Mouse (Mus musculus): ENCODE results near the gene Myo18a. TPM values are rescaled to one million over a fixed set of nuclear protein-coding genes. Genes with fewer than 3 reads are reported as not detected.
A peak's percentile ranks its signal among the peaks of the same experiment; 100 is the strongest.

Gene Myo18a
- polyA plus RNA-seq, 1 experiment from 2014 or later = 30.0 TPM

- H3K9me3 ChIP-seq (replicated peaks; ENCODE audit: control insufficient read depth, low read length) = no peaks in the 10 kb centered on the region
- peak overlapping the region; percentile 17; the same call in 1 of the 2 replicates for H3K9ac ChIP-seq (ENCODE audit: low read length)
- 58% methylated on average over 4 of the region's 4 CpGs for WGBS
- H3K27me3 ChIP-seq (replicated peaks; ENCODE audit: control insufficient read depth, insufficient read depth, low read length) = 0 out of 2 replicates have a peak, but pooled peaks cover 2% of the 10 kb centered on the region
- peak overlapping the region; percentile 92 for H3K4me2 ChIP-seq (ENCODE audit: low read length)
- no peak for DNase-seq (ENCODE audit: low spot score)
- no peak overlapping the region for H3K27ac ChIP-seq (ENCODE audit: low read depth, low read length)
- ATAC-seq = no peak
- H3K4me1 ChIP-seq (ENCODE audit: control insufficient read depth, insufficient read depth, low read length) = peaks cover 34% of the 10 kb centered on the region
- no peak overlapping the region for H3K4me3 ChIP-seq (ENCODE audit: low read depth, low read length)
- no peaks in the 10 kb centered on the region for H3K36me3 ChIP-seq (ENCODE audit: control insufficient read depth, insufficient read depth, low read length)
Measured at GRCm38 (mm10) chr11:77765459-77765777, 2.4 kb downstream of the Myo18a start.

GRCm38 (mm10) chr11:77766351-77767001, 3.4 kb downstream of the Myo18a start:
- ATAC-seq = no peak

DNA sequence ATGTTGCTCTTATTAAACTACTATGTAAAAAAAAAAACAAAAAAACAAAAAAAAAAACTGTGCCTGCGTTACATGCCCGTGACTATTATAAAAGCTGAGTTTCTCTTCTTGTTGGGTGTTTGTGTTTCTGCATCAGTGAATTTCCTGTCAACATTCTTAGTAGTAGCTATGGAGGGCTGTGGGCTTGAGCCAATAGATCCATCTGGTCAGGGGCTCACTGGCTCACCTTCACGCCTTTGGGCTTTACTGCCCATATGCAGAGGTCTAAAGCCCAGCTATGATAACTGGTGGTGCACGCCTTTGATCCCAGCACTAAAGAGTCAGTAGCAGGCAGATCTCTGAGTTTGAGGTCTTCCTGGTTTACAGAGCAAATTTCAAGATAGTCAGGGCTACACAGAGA, 6.5 kb downstream of the Myo18a start:
- H3K4me2 ChIP-seq (ENCODE audit: low read length) = no peak overlapping the region
- WGBS = 82% methylated on average over 4 of the region's 4 CpGs
- DNase-seq (ENCODE audit: low spot score) (no peak), ATAC-seq (no peak)
- H3K36me3 ChIP-seq (ENCODE audit: control insufficient read depth, insufficient read depth, low read length) = no peaks in the 10 kb centered on the region; the same call in 1 of the 2 replicates
- no peak overlapping the region for H3K4me3 ChIP-seq (ENCODE audit: low read depth, low read length)
- H3K9ac ChIP-seq (ENCODE audit: low read length) = no peak overlapping the region
- H3K4me1 ChIP-seq (ENCODE audit: control insufficient read depth, insufficient read depth, low read length) = peaks cover 24% of the 10 kb centered on the region
- no peaks in the 10 kb centered on the region for H3K27me3 ChIP-seq (replicated peaks; ENCODE audit: control insufficient read depth, insufficient read depth, low read length)
- no peaks in the 10 kb centered on the region for H3K9me3 ChIP-seq (replicated peaks; ENCODE audit: control insufficient read depth, low read length)
- H3K27ac ChIP-seq (ENCODE audit: low read depth, low read length) = no peak overlapping the region

More at GRCm38 (mm10) chr11:77766351-77767001, 3.4 kb downstream of the Myo18a start:
- H3K27ac ChIP-seq (ENCODE audit: low read depth, low read length) = 0 out of 2 replicates have a peak overlapping the region, but pooled peaks have one; percentile 44
- no peaks in the 10 kb centered on the region for H3K36me3 ChIP-seq (ENCODE audit: control insufficient read depth, insufficient read depth, low read length)
- H3K4me1 ChIP-seq (ENCODE audit: control insufficient read depth, insufficient read depth, low read length) = peaks cover 34% of the 10 kb centered on the region
- peak overlapping the region; percentile 27 for H3K4me3 ChIP-seq (ENCODE audit: low read depth, low read length)
- peak overlapping the region; percentile 55 for H3K4me2 ChIP-seq (ENCODE audit: low read length)
- H3K27me3 ChIP-seq (replicated peaks; ENCODE audit: control insufficient read depth, insufficient read depth, low read length) = 0 out of 2 replicates have a peak, but pooled peaks cover 2% of the 10 kb centered on the region
- peak; percentile 33 for DNase-seq (ENCODE audit: low spot score)
- no peaks in the 10 kb centered on the region for H3K9me3 ChIP-seq (replicated peaks; ENCODE audit: control insufficient read depth, low read length)
- peak overlapping the region; percentile 62 for H3K9ac ChIP-seq (ENCODE audit: low read length)
- 6% methylated on average over 34 of the region's 35 CpGs for WGBS

DNA sequence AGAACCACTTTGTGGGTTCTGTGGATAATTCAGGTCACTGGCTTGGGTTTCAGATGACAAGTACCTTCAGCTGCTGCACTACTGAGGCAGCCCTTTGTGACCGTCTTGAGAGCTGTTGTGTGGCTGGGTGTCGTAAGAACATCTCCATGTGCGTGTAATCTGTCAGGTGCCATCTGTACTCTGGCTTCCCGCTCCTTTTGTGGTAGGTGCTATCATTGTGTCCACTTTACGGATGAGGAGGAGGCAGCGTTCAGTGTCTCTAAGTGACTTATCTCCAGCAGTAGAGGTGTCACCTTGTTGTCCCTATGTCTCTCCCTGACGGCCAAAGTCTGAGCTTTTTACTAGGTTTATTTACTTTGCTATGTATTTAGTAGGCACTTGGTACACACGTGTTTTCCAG, 7.3 kb downstream of the Myo18a start:
- Histone ChIP-seq H3K4me1 (ENCODE audit: control insufficient read depth, insufficient read depth, low read length) (peaks cover 15% of the 10 kb centered on the region), H3K27me3 (replicated peaks; ENCODE audit: control insufficient read depth, insufficient read depth, low read length) (no peaks in the 10 kb centered on the region), H3K4me3 (ENCODE audit: low read depth, low read length) (no peak overlapping the region), H3K27ac (ENCODE audit: low read depth, low read length) (no peak overlapping the region), H3K9ac (ENCODE audit: low read length) (no peak overlapping the region), H3K4me2 (ENCODE audit: low read length) (no peak overlapping the region), H3K36me3 (ENCODE audit: control insufficient read depth, insufficient read depth, low read length) (no peaks in the 10 kb centered on the region; the same call in 1 of the 2 replicates), H3K9me3 (replicated peaks; ENCODE audit: control insufficient read depth, low read length) (no peaks in the 10 kb centered on the region)
- DNase-seq (ENCODE audit: low spot score) (no peak), ATAC-seq (no peak)
- WGBS = 89% methylated on average over 8 of the region's 8 CpGs

DNA sequence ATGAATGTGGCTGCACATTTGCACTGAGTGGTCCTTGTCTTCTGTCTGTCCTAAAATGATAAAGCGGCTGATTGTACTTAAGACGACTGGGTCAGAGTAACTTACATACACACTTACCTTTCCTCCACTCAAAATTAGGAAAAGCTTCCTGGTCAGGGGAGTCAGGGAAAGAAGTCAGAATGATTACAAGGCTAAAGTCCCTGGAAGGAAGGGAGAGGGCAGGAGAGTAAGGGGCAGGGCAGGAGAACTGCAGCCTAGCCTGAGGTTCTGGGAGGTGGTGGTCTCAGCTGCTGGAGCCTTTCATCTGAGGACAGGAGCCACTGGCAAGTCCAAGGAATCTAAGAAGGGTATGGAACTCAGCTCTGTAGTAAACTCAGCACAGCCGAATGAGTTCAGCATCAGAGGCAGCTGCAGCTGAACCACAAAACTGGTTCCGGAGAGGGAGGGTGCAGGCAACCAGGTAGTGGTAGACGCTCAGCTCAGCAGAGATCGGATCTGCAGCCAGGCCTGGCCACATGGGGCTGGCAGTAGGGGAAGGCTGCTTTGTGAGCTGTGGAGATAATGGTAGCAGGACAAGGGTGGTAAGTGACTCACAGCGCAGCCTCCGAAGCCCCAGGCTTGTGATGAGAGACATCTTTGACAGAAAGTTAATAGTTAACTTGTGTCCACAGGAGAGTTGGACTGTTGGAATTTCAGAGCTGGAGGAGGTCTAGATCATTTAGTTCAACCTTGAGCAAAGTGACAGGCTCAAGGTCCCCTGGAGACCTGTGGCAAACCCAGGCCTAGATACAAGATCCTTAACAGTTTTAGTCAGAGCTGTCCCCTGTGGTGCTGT, 9.1 kb downstream of the Myo18a start:
- no peak for ATAC-seq
- H3K9me3 ChIP-seq (replicated peaks; ENCODE audit: control insufficient read depth, low read length) = no peaks in the 10 kb centered on the region
- H3K27me3 ChIP-seq (replicated peaks; ENCODE audit: control insufficient read depth, insufficient read depth, low read length) = no peaks in the 10 kb centered on the region
- H3K27ac ChIP-seq (ENCODE audit: low read depth, low read length) = no peak overlapping the region
- H3K4me1 ChIP-seq (ENCODE audit: control insufficient read depth, insufficient read depth, low read length) = no peaks in the 10 kb centered on the region; the same call in 1 of the 2 replicates
- no peak for DNase-seq (ENCODE audit: low spot score)
- H3K36me3 ChIP-seq (ENCODE audit: control insufficient read depth, insufficient read depth, low read length) = no peaks in the 10 kb centered on the region; the same call in 1 of the 2 replicates
- H3K9ac ChIP-seq (ENCODE audit: low read length) = no peak overlapping the region
- H3K4me3 ChIP-seq (ENCODE audit: low read depth, low read length) = no peak overlapping the region
- 76% methylated on average over 8 of the region's 8 CpGs for WGBS
- no peak overlapping the region for H3K4me2 ChIP-seq (ENCODE audit: low read length)

DNA sequence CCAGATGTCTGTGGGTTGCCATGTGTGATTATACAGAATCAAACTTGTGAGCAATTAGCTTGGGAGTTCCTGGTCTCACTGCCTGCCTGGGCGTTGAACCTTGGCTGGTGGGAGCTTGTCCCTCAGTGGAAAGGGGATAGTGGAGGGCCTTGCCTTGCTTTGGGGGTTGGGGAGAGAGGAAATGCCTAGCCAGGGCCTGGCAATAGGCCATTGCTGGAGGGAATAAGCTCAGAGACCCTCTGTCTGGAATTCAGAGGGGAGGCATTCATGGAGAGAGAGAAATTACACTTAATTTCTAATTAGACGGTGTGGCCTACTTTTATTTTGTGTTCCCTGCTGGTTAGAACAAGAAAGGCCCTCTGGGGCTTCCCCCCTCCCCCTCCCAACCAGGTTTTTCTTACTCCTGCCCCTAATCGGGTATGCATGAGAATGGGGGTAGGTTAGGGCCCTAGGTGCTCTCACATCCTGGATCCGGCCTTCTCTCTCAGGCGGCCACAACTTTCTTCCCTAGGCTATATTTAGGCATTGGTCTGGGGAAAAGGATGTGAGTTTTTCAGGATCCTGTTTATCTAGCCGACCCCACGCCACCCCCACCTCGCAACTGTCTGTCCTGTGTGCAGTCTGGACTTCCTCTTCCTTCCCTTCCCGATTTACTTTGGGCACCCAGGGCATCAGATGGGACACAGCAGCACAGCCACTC, 12.8 kb downstream of the Myo18a start:
- ATAC-seq = peak; percentile 60; the same call in 1 of the 2 replicates
- Histone ChIP-seq H3K4me3 (ENCODE audit: low read depth, low read length) (no peak overlapping the region), H3K9me3 (replicated peaks; ENCODE audit: control insufficient read depth, low read length) (no peaks in the 10 kb centered on the region), H3K36me3 (ENCODE audit: control insufficient read depth, insufficient read depth, low read length) (peaks cover 28% of the 10 kb centered on the region), H3K27ac (ENCODE audit: low read depth, low read length) (peak overlapping the region; percentile 27; the same call in 1 of the 2 replicates), H3K4me1 (ENCODE audit: control insufficient read depth, insufficient read depth, low read length) (no peaks in the 10 kb centered on the region; the same call in 1 of the 2 replicates), H3K9ac (ENCODE audit: low read length) (no peak overlapping the region), H3K4me2 (ENCODE audit: low read length) (no peak overlapping the region), H3K27me3 (replicated peaks; ENCODE audit: control insufficient read depth, insufficient read depth, low read length) (no peaks in the 10 kb centered on the region)
- peak; percentile 74 for DNase-seq (ENCODE audit: low spot score)
- WGBS = 34% methylated on average over 9 of the region's 9 CpGs

GRCm38 (mm10) chr11:77777436-77777835, 14.4 kb downstream of the Myo18a start:
- no peak for DNase-seq (ENCODE audit: low spot score)
- ATAC-seq = no peak
- Histone ChIP-seq H3K36me3 (ENCODE audit: control insufficient read depth, insufficient read depth, low read length) (peaks cover 28% of the 10 kb centered on the region), H3K9me3 (replicated peaks; ENCODE audit: control insufficient read depth, low read length) (no peaks in the 10 kb centered on the region), H3K27ac (ENCODE audit: low read depth, low read length) (no peak overlapping the region), H3K4me3 (ENCODE audit: low read depth, low read length) (no peak overlapping the region), H3K4me2 (ENCODE audit: low read length) (no peak overlapping the region), H3K4me1 (ENCODE audit: control insufficient read depth, insufficient read depth, low read length) (no peaks in the 10 kb centered on the region; the same call in 1 of the 2 replicates), H3K9ac (ENCODE audit: low read length) (no peak overlapping the region), H3K27me3 (replicated peaks; ENCODE audit: control insufficient read depth, insufficient read depth, low read length) (no peaks in the 10 kb centered on the region)
- 95% methylated on average over 17 of the region's 17 CpGs for WGBS

DNA sequence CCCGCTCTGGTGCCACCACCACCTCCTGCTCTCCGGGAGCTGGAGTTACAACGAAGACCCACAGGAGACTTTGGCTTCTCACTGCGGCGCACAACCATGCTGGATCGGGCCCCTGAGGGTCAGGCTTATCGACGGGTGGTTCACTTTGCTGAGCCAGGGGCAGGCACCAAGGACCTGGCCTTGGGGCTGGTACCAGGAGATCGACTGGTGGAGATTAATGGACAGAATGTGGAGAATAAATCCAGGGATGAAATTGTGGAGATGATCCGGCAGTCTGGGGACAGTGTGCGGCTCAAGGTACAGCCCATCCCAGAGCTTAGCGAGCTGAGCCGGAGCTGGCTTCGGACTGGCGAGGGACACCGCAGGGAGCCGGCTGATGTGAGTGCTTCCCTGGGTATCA, 14.9 kb downstream of the Myo18a start:
- Histone ChIP-seq H3K36me3 (ENCODE audit: control insufficient read depth, insufficient read depth, low read length) (peaks cover 28% of the 10 kb centered on the region), H3K4me1 (ENCODE audit: control insufficient read depth, insufficient read depth, low read length) (no peaks in the 10 kb centered on the region; the same call in 1 of the 2 replicates), H3K27me3 (replicated peaks; ENCODE audit: control insufficient read depth, insufficient read depth, low read length) (no peaks in the 10 kb centered on the region), H3K27ac (ENCODE audit: low read depth, low read length) (no peak overlapping the region), H3K4me3 (ENCODE audit: low read depth, low read length) (no peak overlapping the region), H3K9me3 (replicated peaks; ENCODE audit: control insufficient read depth, low read length) (no peaks in the 10 kb centered on the region), H3K4me2 (ENCODE audit: low read length) (no peak overlapping the region), H3K9ac (ENCODE audit: low read length) (no peak overlapping the region)
- ATAC-seq = no peak
- WGBS = 94% methylated on average over 17 of the region's 17 CpGs
- no peak for DNase-seq (ENCODE audit: low spot score)

Data from forebrain, embryonic 14.5 days (tissue).